Mouse (Mus musculus): ENCODE results near the gene Lrch4. TPM values are rescaled to one million over a fixed set of nuclear protein-coding genes. Genes with fewer than 3 reads are reported as not detected.

Gene Lrch4
- 47.7 and 50.0 TPM in 2 replicates for polyA plus RNA-seq (2012; rRNA removed)

DNA sequence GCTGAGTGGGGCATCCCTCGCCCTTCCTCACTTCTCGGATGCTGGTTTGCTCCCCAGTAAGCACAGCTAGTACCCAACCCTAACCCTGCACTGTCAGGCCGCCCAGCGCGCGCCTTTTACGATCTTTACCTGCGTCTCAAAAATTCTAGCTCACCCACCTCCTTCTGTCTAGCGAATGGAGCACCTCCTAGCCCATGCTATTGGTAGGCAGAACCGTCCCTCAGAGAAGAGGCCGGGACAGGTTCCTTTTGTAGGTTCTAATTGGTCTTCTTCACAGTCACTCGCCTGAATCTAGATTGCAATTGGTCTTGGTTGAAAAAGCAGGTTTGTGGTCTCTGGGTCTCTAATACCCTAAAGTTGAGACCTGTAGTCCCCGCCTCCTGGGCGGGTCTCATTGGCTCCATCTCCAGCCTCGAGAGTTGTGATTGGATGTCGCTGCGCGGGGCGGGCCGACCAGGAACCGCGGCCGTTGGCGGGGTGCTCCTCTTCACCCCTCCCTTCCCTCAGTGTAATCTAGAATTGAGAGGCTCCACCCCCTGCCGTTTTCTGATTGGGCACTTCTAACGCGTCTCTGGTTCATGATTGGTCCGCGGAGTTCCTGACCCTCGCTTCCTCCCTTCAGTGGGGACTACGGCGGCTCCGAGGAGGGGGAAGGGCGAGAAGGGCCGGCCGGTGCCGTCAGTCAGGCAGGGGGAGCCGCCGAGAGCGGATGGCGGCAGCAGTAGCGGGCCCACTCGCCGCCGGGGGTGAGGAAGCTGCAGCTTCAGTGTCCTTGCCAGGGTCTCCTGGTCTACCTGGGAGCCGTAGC, at the start of gene Lrch4, which contains the start of the genes Fbxo24 and Gm20605:
Gene Lrch4, plus strand, starts transcription at position 624 of the 808 bp plus-strand sequence.
Gene Fbxo24, minus strand, starts transcription at position 505 of the 808 bp plus-strand sequence.
Gene Gm20605, plus strand, starts transcription at position 678 of the 808 bp plus-strand sequence.

GRCm38 (mm10) chr5:137600619-137601364, 28.1 kb upstream of the Lrch4 start, which contains the start of gene Mospd3:
Gene Mospd3 (minus strand): TSS chr5:137601058.

GRCm38 (mm10) chr5:137613550-137613949, 15.4 kb upstream of the Lrch4 start, which contains the start of gene Pcolce:
Gene Pcolce (minus strand): TSS chr5:137613784.

GRCm38 (mm10) chr5:137641054-137641453, 12.1 kb downstream of the Lrch4 start, which contains the start of gene Sap25:
Gene Sap25 (plus strand): TSS chr5:137641334.

DNA sequence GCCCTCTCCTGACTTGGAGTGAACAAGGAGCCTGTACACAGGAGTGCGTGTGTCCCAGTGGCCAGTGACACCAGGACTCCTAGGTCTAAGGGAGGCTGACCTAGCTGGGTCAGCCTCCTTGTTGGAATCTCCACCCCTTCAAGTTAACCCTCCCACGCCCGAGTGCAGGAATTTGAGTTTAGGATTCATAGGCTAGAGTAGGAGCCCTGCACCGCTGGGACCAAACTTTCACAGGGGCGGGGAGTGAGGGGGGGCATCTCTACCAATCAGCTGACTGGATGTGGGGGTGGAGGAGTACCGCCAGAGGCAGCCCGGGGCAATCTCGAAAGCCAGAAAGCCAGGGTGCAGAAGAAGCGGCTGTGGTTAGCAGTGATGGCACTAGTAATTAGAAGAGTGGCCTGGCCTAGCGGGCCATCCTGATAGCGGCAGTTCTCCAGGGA, 16.8 kb downstream of the Lrch4 start, which contains the start of gene Irs3:
Gene Irs3, minus strand, starts transcription at position 63 of the 440 bp plus-strand sequence.

GRCm38 (mm10) chr5:137684294-137685123, 55.6 kb downstream of the Lrch4 start, which contains the start of gene Agfg2:
Gene Agfg2 (minus strand): TSS chr5:137684726.

Other genes with a start within 250 kb of the Lrch4 start
- gene Zan, start 152.1 kb upstream of the Lrch4 start, polyA plus RNA-seq (2012; rRNA removed): 0.28 and 0.45 TPM in 2 replicates
- gene Pop7, start 126.6 kb upstream of the Lrch4 start, polyA plus RNA-seq (2012; rRNA removed): 50.2 and 64.6 TPM in 2 replicates
- 49.3 and 49.4 TPM in 2 replicates for gene Gigyf1, start 110.6 kb upstream of the Lrch4 start, polyA plus RNA-seq (2012; rRNA removed)
- 0.60 TPM in 1 of 2 replicates, not detected in the other for gene Epo, start 95.9 kb upstream of the Lrch4 start, polyA plus RNA-seq (2012; rRNA removed)
- 1,508 and 1,755 TPM in 2 replicates for gene Gnb2, start 95.6 kb upstream of the Lrch4 start, polyA plus RNA-seq (2012; rRNA removed)
- gene Actl6b, start 75.6 kb upstream of the Lrch4 start, polyA plus RNA-seq (2012; rRNA removed): 0.08 TPM in 1 of 2 replicates, not detected in the other
- 1.9 TPM in 2 replicates for gene Tfr2, start 59.3 kb upstream of the Lrch4 start, polyA plus RNA-seq (2012; rRNA removed)
- gene Mospd3, start 28.1 kb upstream of the Lrch4 start, polyA plus RNA-seq (2012; rRNA removed): 134 and 156 TPM in 2 replicates
- gene Pcolce, start 15.3 kb upstream of the Lrch4 start, polyA plus RNA-seq (2012; rRNA removed): 434 and 514 TPM in 2 replicates
- 0.93 and 0.97 TPM in 2 replicates for gene Fbxo24, start 119 bp upstream of the Lrch4 start, polyA plus RNA-seq (2012; rRNA removed)
- 33.5 and 36.4 TPM in 2 replicates for gene Gm20605, start 54 bp downstream of the Lrch4 start, polyA plus RNA-seq (2012; rRNA removed)
- gene Sap25, start 12.2 kb downstream of the Lrch4 start, polyA plus RNA-seq (2012; rRNA removed): 94.8 and 112 TPM in 2 replicates
- 7.2 and 7.5 TPM in 2 replicates for gene Irs3, start 16.6 kb downstream of the Lrch4 start, polyA plus RNA-seq (2012; rRNA removed)
- gene Agfg2, start 55.6 kb downstream of the Lrch4 start, polyA plus RNA-seq (2012; rRNA removed): 33.2 and 38.9 TPM in 2 replicates
- 10.9 and 13.2 TPM in 2 replicates for gene Nyap1, start 112.5 kb downstream of the Lrch4 start, polyA plus RNA-seq (2012; rRNA removed)
- gene Tsc22d4, start 116.6 kb downstream of the Lrch4 start, polyA plus RNA-seq (2012; rRNA removed): 135 and 151 TPM in 2 replicates
- gene Ppp1r35, start 149.7 kb downstream of the Lrch4 start, polyA plus RNA-seq (2012; rRNA removed): 70.6 and 89.1 TPM in 2 replicates
- 42.4 and 45.4 TPM in 2 replicates for gene Mepce, start 158.5 kb downstream of the Lrch4 start, polyA plus RNA-seq (2012; rRNA removed)
- 1.00 and 1.0 TPM in 2 replicates for gene Zcwpw1, start 158.7 kb downstream of the Lrch4 start, polyA plus RNA-seq (2012; rRNA removed)
- 0.71 and 1.1 TPM in 2 replicates for gene Pilra, start 207.2 kb downstream of the Lrch4 start, polyA plus RNA-seq (2012; rRNA removed)
- 2.1 and 3.6 TPM in 2 replicates for gene Pilrb1, start 229.0 kb downstream of the Lrch4 start, polyA plus RNA-seq (2012; rRNA removed)
- 2.1 and 2.2 TPM in 2 replicates for gene Pilrb2, start 242.7 kb downstream of the Lrch4 start, polyA plus RNA-seq (2012; rRNA removed)

All from ovary, adult 2 months (tissue).